Mouse (Mus musculus) regulatory T cell (primary cell): ENCODE measurements around the gene Magi2.
"Not testable (repeated sequence)": the region's sequence is repeated elsewhere in the genome, so short reads cannot be mapped to it uniquely, and the experiment has no call there.

ENCODE experiments used
- in situ Hi-C: fragments of 300-600 bp; cut with MboI, MseI; formaldehyde crosslinking; loops from one replicate; pipeline ENCODE4 v1.15.1; 2025; ENCODE audit warnings: high pct_unique_total_duplicates

Magi2 gene

GRCm38 (mm10) chr5:20692230-20692629, 1465.4 kb downstream of the Magi2 start:
- in situ Hi-C loops, result no loop called here

DNA sequence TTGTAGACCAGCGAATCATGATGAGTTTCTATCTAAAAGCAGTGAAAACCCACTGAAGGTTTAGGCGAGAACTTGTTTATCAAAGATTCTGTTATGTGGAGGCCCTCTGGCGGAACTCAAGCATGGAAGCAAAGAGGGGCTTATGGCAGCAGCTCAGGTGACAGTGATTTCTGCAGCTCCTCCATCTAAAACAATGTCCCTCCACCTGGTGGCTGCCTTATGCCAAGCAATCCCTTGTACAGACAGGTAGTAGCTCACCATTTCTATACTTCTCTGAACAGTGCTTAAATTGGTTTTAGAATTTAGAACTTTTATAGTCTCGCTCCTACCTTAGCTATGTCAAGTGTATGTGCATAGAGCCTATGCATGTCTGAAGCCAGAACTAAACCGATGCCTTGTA, 1472.3 kb downstream of the Magi2 start:
- in situ Hi-C loops, result no loop called here

- in situ Hi-C loops, result no loop called here
These were observed 1474.9 kb downstream of the Magi2 start for GRCm38 (mm10) chr5:20701483-20702421.

DNA sequence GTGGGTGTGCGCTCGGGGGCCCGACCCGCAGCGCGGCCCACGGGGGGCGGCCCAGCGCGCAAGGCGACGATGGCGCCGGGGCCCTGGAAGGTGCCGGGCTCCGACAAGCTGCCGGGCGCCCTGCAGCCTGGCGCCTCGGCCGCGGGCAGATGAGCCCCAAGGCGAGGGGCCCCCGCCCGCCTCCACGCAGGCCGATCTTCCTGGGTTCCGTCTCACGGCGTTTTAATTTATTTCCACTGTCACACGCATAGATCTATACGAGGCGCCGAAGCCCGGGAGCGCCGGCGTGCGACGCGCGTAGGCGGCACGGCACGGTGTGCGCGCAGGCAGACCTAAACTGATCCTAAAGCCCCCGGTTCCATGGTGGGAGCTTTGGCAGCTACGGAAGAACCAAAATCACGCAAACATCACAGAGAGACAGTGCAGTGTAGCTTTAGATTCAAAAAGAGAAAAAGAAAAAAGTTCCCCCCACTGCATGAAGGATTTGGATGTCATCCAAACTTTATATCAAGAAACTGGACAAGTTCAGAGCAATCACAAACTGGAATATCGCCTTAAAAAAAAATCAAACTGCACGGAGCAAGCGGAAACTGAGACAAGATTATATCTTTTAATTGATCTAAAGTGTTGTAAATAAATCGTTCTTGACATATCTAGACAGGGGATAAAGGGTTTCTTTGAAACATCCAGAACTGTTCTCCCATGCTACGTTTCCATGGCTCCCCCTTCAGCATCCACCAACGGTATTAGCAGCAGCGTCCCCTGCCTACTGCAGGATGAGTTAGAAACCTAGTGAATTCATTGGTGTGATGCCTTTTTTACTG, 1475.9 kb downstream of the Magi2 start:
- in situ Hi-C loops, result no loop called here

DNA sequence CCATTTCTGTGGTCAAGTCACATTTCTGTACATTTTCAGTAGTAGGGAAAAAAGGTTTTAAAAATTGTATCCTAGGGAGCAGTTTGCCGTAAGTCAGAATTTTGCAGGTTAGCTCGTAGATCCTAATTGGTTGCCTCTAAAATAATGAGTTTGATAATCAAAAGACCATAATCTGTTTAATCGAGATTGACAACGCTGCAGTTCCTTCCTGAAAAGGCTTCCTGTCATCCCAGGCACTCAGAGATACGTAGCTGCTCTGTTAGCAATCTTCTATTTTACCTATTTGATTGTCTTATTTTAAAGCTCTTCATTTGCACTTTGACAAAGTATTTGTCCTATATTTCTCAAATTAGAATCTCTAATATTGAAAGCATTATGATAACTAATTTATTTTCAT, 1476.5 kb downstream of the Magi2 start:
- in situ Hi-C loops, result no loop called here

DNA sequence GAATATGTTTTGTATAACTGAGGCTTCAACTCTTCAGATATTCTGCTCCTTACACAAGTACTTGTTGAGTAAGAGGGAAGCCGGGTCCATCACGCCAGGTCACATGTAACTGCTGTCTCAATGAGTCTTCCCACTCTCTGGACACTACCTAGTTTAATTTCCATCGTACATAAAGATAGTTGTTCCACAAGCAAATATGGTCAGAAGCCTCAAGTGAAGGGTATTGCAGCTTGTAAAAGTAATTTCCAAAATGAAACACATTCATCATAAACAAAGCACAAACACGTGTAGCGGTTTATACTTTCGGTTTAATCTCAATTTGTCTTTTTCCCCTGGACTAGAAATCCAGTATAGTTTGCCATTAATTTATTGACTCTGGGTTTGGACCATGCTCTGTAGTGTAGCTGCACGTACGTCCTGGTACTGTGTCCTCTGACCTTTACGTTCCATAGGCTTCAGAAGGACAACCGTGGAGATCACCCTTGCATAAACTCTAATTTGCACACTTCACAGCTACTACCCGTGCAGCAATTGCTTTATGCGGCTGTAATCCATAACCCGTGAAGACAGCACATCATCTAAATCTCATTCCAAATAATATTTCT, 1477.2 kb downstream of the Magi2 start:
- in situ Hi-C loops, result no loop called here

GRCm38 (mm10) chr5:20704886-20705285, 1478.0 kb downstream of the Magi2 start:
- in situ Hi-C loops, result no loop called here

DNA sequence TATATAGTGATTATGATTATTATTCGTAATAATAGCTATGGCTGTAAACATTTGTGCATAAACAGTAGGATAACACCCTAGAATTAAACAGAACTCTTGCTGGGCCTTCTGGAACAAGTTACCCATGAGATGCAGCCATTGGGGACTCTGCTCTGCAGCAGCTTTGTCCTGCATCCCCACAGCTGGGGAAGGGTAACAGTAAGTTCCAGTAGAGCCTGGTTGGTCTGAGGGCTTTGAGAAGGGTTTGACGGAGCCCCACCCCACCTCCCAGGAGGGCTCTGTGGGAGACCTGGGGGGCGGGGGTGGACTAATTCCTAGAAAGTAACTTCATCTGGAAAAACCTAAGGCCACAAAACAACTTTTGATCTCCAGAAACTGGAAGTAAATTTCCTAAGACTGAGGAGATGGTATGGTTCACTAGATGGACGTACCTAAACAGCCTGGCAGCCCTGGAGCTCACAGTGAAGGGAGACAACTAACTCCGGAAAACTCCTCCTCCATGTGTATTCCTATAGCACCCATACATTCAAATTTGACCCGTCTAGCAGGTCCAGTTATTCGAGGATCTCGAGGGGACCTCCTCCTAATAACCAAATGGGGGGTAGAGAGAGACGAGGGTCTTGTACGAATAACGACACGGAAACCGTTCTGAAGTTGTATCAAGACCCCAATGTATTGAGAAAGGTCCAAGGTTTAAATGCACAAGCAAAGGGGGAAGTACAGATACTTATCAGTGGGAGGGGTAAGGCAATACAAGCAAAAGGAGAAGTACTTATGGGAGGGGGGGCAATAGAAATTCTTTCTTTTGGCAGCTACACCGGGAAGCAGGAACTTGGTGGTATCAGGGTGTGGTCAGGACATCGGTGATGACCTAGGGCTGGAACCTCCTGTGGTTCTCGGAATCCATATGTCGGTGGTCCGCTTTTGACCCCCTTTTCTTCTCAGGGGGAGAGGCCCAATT, 1479.8 kb downstream of the Magi2 start:
- in situ Hi-C loops, result not testable (repeated sequence)

GRCm38 (mm10) chr5:20710845-20711244, 1484.0 kb downstream of the Magi2 start:
- in situ Hi-C loops, result not testable (repeated sequence)

- in situ Hi-C loops, result not testable (repeated sequence)
These were observed 1487.8 kb downstream of the Magi2 start for GRCm38 (mm10) chr5:20714619-20715018.

DNA sequence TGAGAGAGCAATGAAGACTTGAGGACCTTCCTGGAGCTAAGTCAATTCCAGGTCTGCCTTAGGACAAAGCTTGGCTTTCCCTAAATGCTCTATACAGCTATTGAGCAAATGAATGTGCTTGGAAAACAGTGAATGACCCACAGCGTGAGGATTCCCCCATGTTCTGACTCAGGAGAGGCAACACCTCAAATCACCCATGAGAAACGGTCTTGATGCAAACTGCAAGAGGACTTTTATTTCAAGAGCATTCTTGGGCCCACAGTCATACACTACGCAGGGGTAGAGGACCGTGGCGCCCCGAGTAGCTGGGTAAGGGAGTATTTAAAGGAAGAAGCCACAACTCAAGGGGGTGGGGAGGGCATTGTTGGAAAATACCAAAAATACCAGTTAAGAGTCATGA, 1489.1 kb downstream of the Magi2 start:
- in situ Hi-C loops, result not testable (repeated sequence)

DNA sequence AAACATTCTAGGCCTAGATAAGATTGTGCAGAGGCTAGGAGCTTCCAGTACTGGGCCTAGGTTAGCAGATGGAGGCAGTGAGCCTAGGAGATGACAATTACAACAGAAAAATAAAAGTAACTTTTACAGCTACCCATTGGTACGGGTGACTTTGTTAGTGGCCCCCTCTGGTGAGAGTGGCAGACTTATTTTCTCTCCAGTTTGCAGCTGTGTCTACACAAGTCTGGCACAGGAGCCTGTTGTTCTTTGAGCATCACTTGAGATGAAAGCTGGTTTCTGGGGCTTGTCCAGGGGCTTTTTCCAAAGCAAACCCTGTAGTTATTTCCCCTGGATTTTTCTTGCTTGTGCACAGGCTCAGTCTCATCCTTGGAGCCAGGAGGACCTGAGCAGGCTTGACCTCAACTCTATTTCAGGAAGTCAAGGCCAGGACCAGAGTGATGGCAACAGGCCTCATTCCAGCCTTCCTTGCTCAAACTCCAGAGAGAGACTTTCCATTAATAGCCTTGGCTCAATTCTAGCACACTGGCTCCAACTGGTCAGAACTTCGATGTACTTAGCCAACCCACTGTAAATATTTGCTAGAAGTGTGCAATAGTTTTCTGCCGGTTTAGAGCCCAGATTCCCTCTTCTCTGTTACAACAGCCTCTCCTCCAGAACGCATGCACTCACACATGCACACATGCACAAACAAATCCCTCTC, 1493.5 kb downstream of the Magi2 start:
- in situ Hi-C loops, result no loop called here

- in situ Hi-C loops, result not testable (repeated sequence)
These were observed 1496.4 kb downstream of the Magi2 start for GRCm38 (mm10) chr5:20723226-20723625.

- in situ Hi-C loops, result no loop called here
These were observed 1512.0 kb downstream of the Magi2 start for GRCm38 (mm10) chr5:20738795-20739194.

DNA sequence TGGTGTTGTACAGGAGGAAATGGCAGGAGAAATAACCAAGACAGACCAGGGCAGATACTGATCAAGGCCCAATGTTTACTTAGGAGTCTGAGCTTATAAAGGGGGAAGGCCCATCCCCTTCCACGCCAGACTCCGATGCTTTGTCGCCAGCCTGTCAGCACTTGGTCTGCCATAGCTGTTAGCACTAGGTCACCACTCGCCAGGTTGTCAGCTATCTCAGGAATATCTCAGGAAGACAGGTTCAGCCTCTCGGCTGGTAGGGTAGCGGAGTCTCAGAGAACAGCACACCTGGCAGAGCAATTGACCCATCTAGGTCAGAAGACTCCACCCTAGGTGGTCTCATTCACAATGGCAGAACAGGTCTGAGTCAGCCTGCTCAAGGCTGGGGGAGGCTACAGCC, 1514.4 kb downstream of the Magi2 start:
- in situ Hi-C loops, result no loop called here

- in situ Hi-C loops, result no loop called here
These were observed 1515.1 kb downstream of the Magi2 start for GRCm38 (mm10) chr5:20741936-20742335.

DNA sequence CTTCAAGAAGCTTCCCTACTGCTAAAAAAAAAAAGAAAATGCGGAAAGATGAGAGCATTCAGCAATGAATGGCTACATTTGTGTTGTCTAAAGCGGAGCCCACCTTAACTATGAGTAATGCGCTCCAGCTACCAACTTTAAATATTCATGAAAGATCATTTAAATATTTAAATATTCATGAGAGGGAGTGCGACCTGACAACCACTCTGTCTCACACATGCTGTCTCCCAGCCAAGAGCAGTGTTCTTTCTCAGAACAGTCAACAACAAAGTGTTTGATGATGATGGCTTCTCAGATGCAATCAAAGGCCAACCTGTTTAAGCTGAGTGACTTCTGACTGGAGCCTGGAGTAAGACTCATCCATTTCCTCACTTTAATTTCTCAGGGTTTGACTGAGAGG, 1521.3 kb downstream of the Magi2 start:
- in situ Hi-C loops, result no loop called here

- in situ Hi-C loops, result no loop called here
These were observed 1522.0 kb downstream of the Magi2 start for GRCm38 (mm10) chr5:20748856-20749255.

GRCm38 (mm10) chr5:20749535-20749934, 1522.7 kb downstream of the Magi2 start:
- in situ Hi-C loops, result no loop called here

- in situ Hi-C loops, result no loop called here
These were observed 1524.2 kb downstream of the Magi2 start for GRCm38 (mm10) chr5:20751000-20751399.
